Mouse (Mus musculus): ENCODE results near the gene Rad51b.

The Rad51b gene

GRCm38 (mm10) chr12:79524941-79525871 lies 228.1 kb downstream of the Rad51b start:
- POLR2A ChIA-PET = interaction anchor here in 1 of 4 experiments (1.1 kb wide), 1 partner anchor 19 kb away, joined by 4 read pairs; no protein-coding TSS in a partner anchor
- CTCF ChIA-PET = interaction anchor here in 2 of 4 experiments (0.6 kb wide), 2 partner anchors 621 to 627 kb away, joined by 3 read pairs; no protein-coding TSS in a partner anchor

- CTCF ChIA-PET = interaction anchor here in 3 of 4 experiments (0.6 kb wide), 3 partner anchors 621 to 1029 kb away, joined by 3 to 13 read pairs (median 3); no protein-coding TSS in a partner anchor
- POLR2A ChIA-PET = interaction anchor here in 1 of 4 experiments (0.7 kb wide), 1 partner anchor 28 kb away, joined by 3 read pairs; no protein-coding TSS in a partner anchor
These were observed 228.8 kb downstream of the Rad51b start for GRCm38 (mm10) chr12:79525872-79526271.

GRCm38 (mm10) chr12:79527222-79527621 lies 230.1 kb downstream of the Rad51b start:
- ChIA-PET CTCF (no interaction called here), POLR2A (no interaction called here)

- POLR2A ChIA-PET = no interaction called here
These were observed 233.3 kb downstream of the Rad51b start for GRCm38 (mm10) chr12:79530275-79530902.

GRCm38 (mm10) chr12:79531809-79532798 lies 235.0 kb downstream of the Rad51b start:
- CTCF ChIA-PET = no interaction called here
- POLR2A ChIA-PET = interaction anchor here in 1 of 4 experiments (0.6 kb wide), 1 partner anchor 621 kb away, joined by 3 read pairs; no protein-coding TSS in a partner anchor

More at GRCm38 (mm10) chr12:79530275-79530902, 233.3 kb downstream of the Rad51b start:
- CTCF ChIA-PET = no interaction called here

GRCm38 (mm10) chr12:79534778-79535177 lies 237.7 kb downstream of the Rad51b start:
- ChIA-PET POLR2A (interaction anchor here in 2 of 4 experiments (0.5 to 1.2 kb wide), 3 partner anchors 13 to 229 kb away, joined by 3 to 4 read pairs (median 4); no protein-coding TSS in a partner anchor), CTCF (no interaction called here)

GRCm38 (mm10) chr12:79535532-79536437 lies 238.7 kb downstream of the Rad51b start:
- POLR2A ChIA-PET = interaction anchor here in 1 of 4 experiments (1.2 kb wide), 1 partner anchor 12 kb away, joined by 4 read pairs; no protein-coding TSS in a partner anchor
- CTCF ChIA-PET = interaction anchor here in 3 of 4 experiments (0.7 kb wide), 3 partner anchors 210 to 1106 kb away, joined by 4 to 5 read pairs (median 4); no protein-coding TSS in a partner anchor

GRCm38 (mm10) chr12:79540176-79540575 lies 243.1 kb downstream of the Rad51b start:
- POLR2A ChIA-PET = interaction anchor here in 1 of 4 experiments (1.2 kb wide), 1 partner anchor 15 kb away, joined by 4 read pairs; no protein-coding TSS in a partner anchor
- CTCF ChIA-PET = no interaction called here

GRCm38 (mm10) chr12:79541581-79541980 lies 244.5 kb downstream of the Rad51b start:
- ChIA-PET CTCF (no interaction called here), POLR2A (interaction anchor here in 1 of 4 experiments (1.0 kb wide), 1 partner anchor 20 kb away, joined by 4 read pairs; no protein-coding TSS in a partner anchor)

- CTCF ChIA-PET = no interaction called here
- POLR2A ChIA-PET = no interaction called here
These were observed 248.0 kb downstream of the Rad51b start for GRCm38 (mm10) chr12:79545063-79545462.

GRCm38 (mm10) chr12:79547556-79547955 lies 250.5 kb downstream of the Rad51b start:
- ChIA-PET CTCF (no interaction called here), POLR2A (interaction anchor here in 1 of 4 experiments (1.6 kb wide), 1 partner anchor 13 kb away, joined by 4 read pairs; no protein-coding TSS in a partner anchor)

GRCm38 (mm10) chr12:79548607-79549330 lies 251.7 kb downstream of the Rad51b start:
- ChIA-PET CTCF (interaction anchor here in 1 of 4 experiments (0.6 kb wide), 1 partner anchor 569 kb away, joined by 3 read pairs; no protein-coding TSS in a partner anchor), POLR2A (interaction anchor here in 3 of 4 experiments (0.5 to 2.4 kb wide), 7 partner anchors 9 to 597 kb away, joined by 3 to 16 read pairs (median 3); partner anchors contain the start of gene Zfp36l1 (in 1 of the 3))

- ChIA-PET CTCF (no interaction called here), POLR2A (interaction anchor here in 1 of 4 experiments (2.4 kb wide), 1 partner anchor 562 kb away, joined by 16 read pairs; the partner anchor contains the start of gene Zfp36l1)
These were observed 253.1 kb downstream of the Rad51b start for GRCm38 (mm10) chr12:79550049-79550682.

- ChIA-PET POLR2A (no interaction called here), CTCF (interaction anchor here in 1 of 4 experiments (0.6 kb wide), 1 partner anchor 457 kb away, joined by 3 read pairs; no protein-coding TSS in a partner anchor)
These were observed 254.2 kb downstream of the Rad51b start for GRCm38 (mm10) chr12:79551274-79551673.

GRCm38 (mm10) chr12:79553056-79553455 lies 256.0 kb downstream of the Rad51b start:
- CTCF ChIA-PET = no interaction called here
- POLR2A ChIA-PET = interaction anchor here in 1 of 4 experiments (0.5 kb wide), 1 partner anchor 277 kb away, joined by 3 read pairs; no protein-coding TSS in a partner anchor

- POLR2A ChIA-PET = interaction anchor here in 1 of 4 experiments (0.7 kb wide), 1 partner anchor 217 kb away, joined by 3 read pairs; no protein-coding TSS in a partner anchor
- CTCF ChIA-PET = no interaction called here
These were observed 260.8 kb downstream of the Rad51b start for GRCm38 (mm10) chr12:79557904-79558303.
